ENCODE assay signal across 8 mouse cellular contexts in genomic region chr4:47351386-47352049, GRCm38 (mm10). TPM values are rescaled to one million over a fixed set of nuclear protein-coding genes. Genes with fewer than 3 reads are reported as not detected.
DNase-seq lines count a peak whose midpoint lies in the region; ATAC-seq and TF ChIP-seq lines count a peak whose summit lies in the region.

No protein-coding gene starts in this region.

- no peaks in the 10 kb centered on the region for H3K36me3 ChIP-seq in forebrain, postnatal 0 days (ENCODE audit: insufficient read depth)
- H3K36me3 ChIP-seq in liver, postnatal 0 days (replicated peaks; ENCODE audit: insufficient read depth, low read length) = no peaks in the 10 kb centered on the region
- no peaks in the 10 kb centered on the region for H3K36me3 ChIP-seq in neural tube, embryonic 11.5 days (ENCODE audit: control insufficient read depth, insufficient read depth, low read length)

- peaks cover 6% of the 10 kb centered on the region for H3K4me1 ChIP-seq in forebrain, postnatal 0 days (ENCODE audit: insufficient read depth)
- H3K4me1 ChIP-seq in liver, postnatal 0 days (ENCODE audit: insufficient read depth) = peaks cover 19% of the 10 kb centered on the region
- 0 out of 2 replicates have a peak, but pooled peaks cover 5% of the 10 kb centered on the region for H3K4me1 ChIP-seq in neural tube, embryonic 11.5 days (ENCODE audit: control insufficient read depth, insufficient read depth, low read length)

- peak; percentile 71 for TF ChIP-seq CTCF in forebrain, postnatal 0 days (IDR thresholded peaks at IDR 0.05; ENCODE audit: low read depth)
- peak; percentile 72 for TF ChIP-seq CTCF in liver, postnatal 0 days (IDR thresholded peaks at IDR 0.05; ENCODE audit: low read depth)

- DNase-seq in spleen, adult 18-20 months = peak; percentile 53 to 54
- DNase-seq in spleen, adult 12 weeks (ENCODE audit: low spot score) = no peak
- DNase-seq in c-Kit-positive CD71-positive TER-119-positive erythroid progenitor cells, embryonic 14.5 days (ENCODE audit: low spot score) = peak; percentile 51
- peak; percentile 68 for DNase-seq in forebrain, postnatal 0 days
- DNase-seq in kidney, adult 18-20 months = peak; percentile 61
- peak; percentile 64 for DNase-seq in liver, postnatal 0 days
- DNase-seq in neural tube, embryonic 11.5 days (ENCODE audit: low spot score) = peak; percentile 53
- DNase-seq in urinary bladder, postnatal 25 days (ENCODE audit: low spot score) = peak; percentile 28

- peak overlapping the region; percentile 94 for H3K4me2 ChIP-seq in forebrain, postnatal 0 days (ENCODE audit: low read depth)
- peak overlapping the region; percentile 100 for H3K4me2 ChIP-seq in liver, postnatal 0 days (ENCODE audit: low read depth, low read length)
- peak overlapping the region; percentile 68 for H3K4me2 ChIP-seq in neural tube, embryonic 11.5 days (ENCODE audit: low read depth)

- no peaks in the 10 kb centered on the region for H3K27me3 ChIP-seq in forebrain, postnatal 0 days (ENCODE audit: insufficient read depth, low read length)
- no peaks in the 10 kb centered on the region for H3K27me3 ChIP-seq in liver, postnatal 0 days (ENCODE audit: insufficient read depth, low read length)
- H3K27me3 ChIP-seq in neural tube, embryonic 11.5 days (ENCODE audit: control insufficient read depth, insufficient read depth, low read length) = no peaks in the 10 kb centered on the region

- no peak for TF ChIP-seq EP300 in liver, postnatal 0 days (IDR thresholded peaks at IDR 0.05; ENCODE audit: low read depth)

- ATAC-seq in forebrain, postnatal 0 days = peak; percentile 18; the same call in 1 of the 2 replicates
- no peak for ATAC-seq in liver, postnatal 0 days
- no peak for ATAC-seq in neural tube, embryonic 11.5 days (ENCODE audit: insufficient read depth, low FRiP score, low TSS enrichment)

- 17% methylated on average over 9 of the region's 9 CpGs for WGBS in forebrain, postnatal 0 days
- 16% methylated on average over 9 of the region's 9 CpGs for WGBS in liver, postnatal 0 days (ENCODE audit: insufficient replicate concordance)
- 18% methylated on average over 9 of the region's 9 CpGs for WGBS in neural tube, embryonic 11.5 days

- H3K9ac ChIP-seq in forebrain, postnatal 0 days = no peak overlapping the region
- peak overlapping the region; percentile 8; the same call in 1 of the 2 replicates for H3K9ac ChIP-seq in liver, postnatal 0 days (replicated peaks)
- no peak overlapping the region for H3K9ac ChIP-seq in neural tube, embryonic 11.5 days (ENCODE audit: low read length)

- peak overlapping the region; percentile 87 for H3K4me3 ChIP-seq in forebrain, postnatal 0 days (ENCODE audit: low read depth, low read length)
- peak overlapping the region; percentile 95 for H3K4me3 ChIP-seq in liver, postnatal 0 days (ENCODE audit: low read depth, low read length)
- H3K4me3 ChIP-seq in neural tube, embryonic 11.5 days (ENCODE audit: low read depth, low read length) = no peak overlapping the region; the same call in 1 of the 2 replicates

- H3K27ac ChIP-seq in forebrain, postnatal 0 days (ENCODE audit: low read depth, low read length) = peak overlapping the region; percentile 85
- H3K27ac ChIP-seq in liver, postnatal 0 days (ENCODE audit: low read depth) = no peak overlapping the region
- H3K27ac ChIP-seq in neural tube, embryonic 11.5 days (ENCODE audit: low read depth, low read length) = no peak overlapping the region

- no peaks in the 10 kb centered on the region for H3K9me3 ChIP-seq in forebrain, postnatal 0 days (ENCODE audit: low read length)
- no peaks in the 10 kb centered on the region for H3K9me3 ChIP-seq in liver, postnatal 0 days (ENCODE audit: low read length)
- no peaks in the 10 kb centered on the region for H3K9me3 ChIP-seq in neural tube, embryonic 11.5 days (ENCODE audit: control insufficient read depth, low read length)

RNA-seq across cellular contexts. Expression of gene Tgfbr1, which starts 1.5 kb away (rescaled TPM):
- total RNA-seq in forebrain, postnatal 0 days (2014; rRNA removed) = 46.9 and 47.5 TPM in 2 replicates
- polyA plus RNA-seq in forebrain, postnatal 0 days (2015; fragmentation: Nextera tagmentation; extraction: Ambion mirVana) = 13.9 and 16.8 TPM in 2 replicates
- polyA plus RNA-seq in liver, postnatal 0 days (2015; fragmentation: Nextera tagmentation; extraction: Ambion mirVana) = 3.7 and 5.2 TPM in 2 replicates
- 111 TPM in 2 replicates for polyA plus RNA-seq in neural tube, embryonic 11.5 days (2014; fragmentation: Nextera tagmentation; extraction: Ambion mirVana)
